Mouse (Mus musculus) E14TG2a.4 (cell line): ENCODE measurements around the gene Yif1a.
A peak's percentile ranks its signal among the peaks of the same experiment; 100 is the strongest.

ENCODE experiments used
- H3K27me3 ChIP-seq: 2 replicates; pipeline ENCODE4 v1.6.1; 2014; ENCODE audit warnings: low read length, control low read depth; ENCODE audit not compliant: insufficient read depth
- H3K36me3 ChIP-seq: 2 replicates; pipeline ENCODE4 v1.6.1; 2014; ENCODE audit warnings: low read length, control low read depth; ENCODE audit not compliant: insufficient read depth
- H3K4me1 ChIP-seq: replicated peaks from 2 replicates; pipeline ENCODE4 v1.6.1; 2014; ENCODE audit warnings: low read depth, low read length, control low read depth
- H3K4me3 ChIP-seq: replicated peaks from 2 replicates; pipeline ENCODE4 v1.5.1; 2014; ENCODE audit warnings: mild to moderate bottlenecking, low read length
- H3K9me3 ChIP-seq: 2 replicates; pipeline ENCODE4 v1.6.1; 2014; ENCODE audit warnings: low read length, control low read depth
- CTCF ChIP-seq: conservative IDR thresholded peaks from 2 replicates; pipeline ENCODE4 v1.5.1; 2014; ENCODE audit warnings: low read length
- NANOG ChIP-seq: IDR thresholded peaks from 2 replicates; pipeline ENCODE4 v1.6.1; 2014; ENCODE audit warnings: borderline replicate concordance, low read length, mixed read lengths
- POU5F1 ChIP-seq: IDR thresholded peaks from 2 replicates; pipeline ENCODE4 v1.6.1; 2014; ENCODE audit warnings: low read length, borderline replicate concordance

Yif1a gene

GRCm38 (mm10) chr19:5067867-5068569 is 20.3 kb upstream of the Yif1a start, which contains the start of gene Cd248:
TSS of gene Cd248 (plus strand) at chr19:5068078.
- peak within 1 kb of the TSS; percentile 79 for H3K4me3 ChIP-seq
- no peaks in the 10 kb centered on the region for H3K36me3 ChIP-seq
- H3K27me3 ChIP-seq = peaks cover 51% of the 10 kb centered on the region
- peaks cover 73% of the 10 kb centered on the region for H3K4me1 ChIP-seq
- TF ChIP-seq CTCF (no peak), NANOG (no peak), POU5F1 (no peak)
- H3K9me3 ChIP-seq = no peaks in the 10 kb centered on the region

- peaks cover 51% of the 10 kb centered on the region for H3K27me3 ChIP-seq
- TF ChIP-seq POU5F1 = no peak
- no peak for TF ChIP-seq NANOG
- TF ChIP-seq CTCF = no peak
- H3K36me3 ChIP-seq = no peaks in the 10 kb centered on the region
- peak overlapping the region; percentile 79 for H3K4me3 ChIP-seq
- H3K9me3 ChIP-seq = no peaks in the 10 kb centered on the region
- H3K4me1 ChIP-seq = peaks cover 75% of the 10 kb centered on the region
These were observed 19.6 kb upstream of the Yif1a start for GRCm38 (mm10) chr19:5068570-5069234.

GRCm38 (mm10) chr19:5069486-5069885 is 18.9 kb upstream of the Yif1a start:
- no peaks in the 10 kb centered on the region for H3K36me3 ChIP-seq
- H3K4me3 ChIP-seq = no peak overlapping the region
- H3K9me3 ChIP-seq = no peaks in the 10 kb centered on the region
- TF ChIP-seq CTCF = no peak
- TF ChIP-seq POU5F1 = no peak
- TF ChIP-seq NANOG = no peak
- peaks cover 78% of the 10 kb centered on the region for H3K4me1 ChIP-seq
- peaks cover 51% of the 10 kb centered on the region for H3K27me3 ChIP-seq

- Histone ChIP-seq H3K4me1 (peaks cover 74% of the 10 kb centered on the region), H3K4me3 (peak overlapping the region; percentile 48), H3K36me3 (no peaks in the 10 kb centered on the region), H3K27me3 (peaks cover 48% of the 10 kb centered on the region), H3K9me3 (no peaks in the 10 kb centered on the region)
- no peak for TF ChIP-seq CTCF
- no peak for TF ChIP-seq POU5F1
- TF ChIP-seq NANOG = no peak
These were observed 18.4 kb upstream of the Yif1a start for GRCm38 (mm10) chr19:5069978-5070377.

- H3K36me3 ChIP-seq = no peaks in the 10 kb centered on the region
- peaks cover 45% of the 10 kb centered on the region for H3K27me3 ChIP-seq
- peaks cover 67% of the 10 kb centered on the region for H3K4me1 ChIP-seq
- H3K4me3 ChIP-seq = peak overlapping the region; percentile 82
- H3K9me3 ChIP-seq = no peaks in the 10 kb centered on the region
- TF ChIP-seq CTCF = no peak
These were observed 17.3 kb upstream of the Yif1a start for GRCm38 (mm10) chr19:5071077-5071476.

- H3K4me3 ChIP-seq = peak overlapping the region; percentile 82
- peaks cover 67% of the 10 kb centered on the region for H3K4me1 ChIP-seq
- no peak for TF ChIP-seq POU5F1
- TF ChIP-seq NANOG = no peak
- no peak for TF ChIP-seq CTCF
- peaks cover 45% of the 10 kb centered on the region for H3K27me3 ChIP-seq
- no peaks in the 10 kb centered on the region for H3K36me3 ChIP-seq
- H3K9me3 ChIP-seq = no peaks in the 10 kb centered on the region; the same call in 1 of the 2 replicates
These were observed 16.6 kb upstream of the Yif1a start for GRCm38 (mm10) chr19:5071545-5072369.

GRCm38 (mm10) chr19:5072389-5073019 is 15.8 kb upstream of the Yif1a start:
- peaks cover 59% of the 10 kb centered on the region for H3K4me1 ChIP-seq
- TF ChIP-seq NANOG (no peak), CTCF (no peak), POU5F1 (no peak)
- H3K36me3 ChIP-seq = no peaks in the 10 kb centered on the region
- H3K27me3 ChIP-seq = peaks cover 38% of the 10 kb centered on the region
- no peaks in the 10 kb centered on the region; the same call in 1 of the 2 replicates for H3K9me3 ChIP-seq
- peak overlapping the region; percentile 82 for H3K4me3 ChIP-seq

- TF ChIP-seq POU5F1 (no peak), NANOG (no peak), CTCF (peak; percentile 50)
- H3K4me3 ChIP-seq = peak overlapping the region; percentile 82
- peaks cover 35% of the 10 kb centered on the region for H3K27me3 ChIP-seq
- peaks cover 57% of the 10 kb centered on the region for H3K4me1 ChIP-seq
- H3K9me3 ChIP-seq = no peaks in the 10 kb centered on the region; the same call in 1 of the 2 replicates
- no peaks in the 10 kb centered on the region for H3K36me3 ChIP-seq
These were observed 15.3 kb upstream of the Yif1a start for GRCm38 (mm10) chr19:5073028-5073427.
